Mouse (Mus musculus) limb, embryonic 12.5 days (tissue): Measurements from ENCODE around the gene Stat5b. TPM values are rescaled to one million over a fixed set of nuclear protein-coding genes. Genes with fewer than 3 reads are reported as not detected.
"Not testable (repeated sequence)": the region's sequence is repeated elsewhere in the genome, so short reads cannot be mapped to it uniquely, and the experiment has no call there.

Experiments
- ATAC-seq: fragments of 200-750 bp; cut with Nextera tagmentation; 2 replicates; pipeline ENCODE4 v1.8.0; 2017; ENCODE audit warnings: low read depth, moderate TSS enrichment; ENCODE audit not compliant: insufficient number of reproducible peaks, insufficient read depth, low FRiP score, low TSS enrichment
- H3K27ac ChIP-seq: fragments of 300-500 bp; sonication (generic); 2 replicates; pipeline ENCODE4 v1.5.1; 2016; ENCODE audit warnings: mild to moderate bottlenecking, moderate library complexity
- H3K27me3 ChIP-seq: fragments of 300-500 bp; sonication (generic); 2 replicates; pipeline ENCODE4 v1.6.1; 2016; ENCODE audit warnings: mild to moderate bottlenecking, moderate library complexity
- H3K36me3 ChIP-seq: fragments of 300-500 bp; sonication (generic); 2 replicates; pipeline ENCODE4 v1.6.1; 2016; ENCODE audit warnings: mild to moderate bottlenecking, moderate library complexity
- H3K4me1 ChIP-seq: fragments of 300-500 bp; sonication (generic); replicated peaks from 2 replicates; pipeline ENCODE4 v1.6.1; 2016
- H3K4me2 ChIP-seq: fragments of 300-500 bp; sonication (generic); 2 replicates; pipeline ENCODE4 v1.6.1; 2016; ENCODE audit warnings: mild to moderate bottlenecking, moderate library complexity
- H3K4me3 ChIP-seq: fragments of 300-500 bp; sonication (generic); replicated peaks from 2 replicates; pipeline ENCODE4 v1.5.1; 2016; ENCODE audit warnings: mild to moderate bottlenecking
- H3K9ac ChIP-seq: fragments of 300-500 bp; sonication (generic); replicated peaks from 2 replicates; pipeline ENCODE4 v1.6.1; 2016; ENCODE audit warnings: mild to moderate bottlenecking, moderate library complexity
- H3K9me3 ChIP-seq: fragments of 300-500 bp; sonication (generic); 2 replicates; pipeline ENCODE4 v1.6.1; 2016; ENCODE audit warnings: mild to moderate bottlenecking, moderate library complexity
- WGBS: fragments of 180-500 bp; shearing (Covaris S2); methylation state at CpG from one replicate; pipeline ENCODE4 v1.1.7; 2016; 5-methylcytosine and 5-hydroxymethylcytosine counted together
- polyA plus RNA-seq: library from polyadenylated mRNA; unstranded; fragments of >200 nt; fragmentation: Nextera tagmentation; extraction: Ambion mirVana; gene quantifications from 2 replicates; pipeline ENCODE4 v1.2.1, GENCODE M21; 2016

Gene Stat5b
- polyA plus RNA-seq, 1 experiment from 2014 or later = 20.4 TPM

DNA sequence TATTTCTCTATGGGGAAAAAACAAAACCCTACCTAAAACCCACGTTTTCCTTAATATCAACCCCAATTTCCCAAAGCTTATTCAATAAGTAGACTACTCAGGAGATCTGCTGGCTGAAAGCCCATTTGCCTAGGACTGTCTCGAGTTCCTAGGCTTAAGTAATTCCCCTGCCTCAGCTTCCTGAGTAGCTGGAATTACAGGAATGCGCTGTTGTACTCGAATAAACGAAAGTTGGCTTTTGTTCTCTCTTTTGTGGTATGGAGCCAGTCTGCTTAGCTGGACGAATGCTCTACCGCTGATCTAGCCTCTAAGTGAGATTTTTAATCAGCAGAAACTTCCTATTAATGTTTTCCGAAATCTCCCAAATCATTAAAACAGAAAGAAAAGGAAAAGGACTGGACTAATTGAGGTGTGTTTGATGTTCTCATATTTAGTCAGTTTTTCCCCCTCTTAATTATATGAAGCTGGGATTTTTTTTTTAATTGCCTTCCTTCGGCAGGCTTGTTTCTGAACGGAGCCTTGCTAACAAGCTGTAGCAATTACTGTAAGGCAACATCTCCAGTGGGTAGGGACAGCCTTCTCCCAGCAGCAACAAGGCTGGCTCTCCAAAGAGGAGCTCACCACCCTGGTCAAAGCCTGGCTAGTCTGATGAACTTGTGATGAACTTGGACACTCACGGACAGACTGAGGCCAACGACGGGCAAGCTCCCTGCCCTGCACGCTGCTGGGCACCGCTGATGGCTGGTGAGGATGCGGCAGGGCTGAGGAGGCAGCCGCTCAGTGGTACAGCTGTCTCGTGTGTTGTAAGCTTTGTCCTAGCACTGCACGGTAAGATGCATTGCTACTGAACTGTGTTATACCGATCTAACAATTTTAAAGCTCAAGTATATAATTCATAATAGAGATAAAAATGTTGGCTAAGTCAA lies 43.9 kb downstream of the Stat5b start:
- H3K9me3 ChIP-seq = peaks cover 3% of the 10 kb centered on the region; the same call in 1 of the 2 replicates
- H3K27me3 ChIP-seq = no peaks in the 10 kb centered on the region
- no peak overlapping the region for H3K27ac ChIP-seq
- H3K4me3 ChIP-seq = no peak overlapping the region
- ATAC-seq = no peak
- peaks cover 33% of the 10 kb centered on the region for H3K36me3 ChIP-seq
- no peak overlapping the region for H3K4me2 ChIP-seq
- H3K4me1 ChIP-seq = peaks cover 11% of the 10 kb centered on the region
- WGBS = 67% methylated on average over 20 of the region's 20 CpGs
- no peak overlapping the region for H3K9ac ChIP-seq

- WGBS = 69% methylated on average over 7 of the region's 7 CpGs
- H3K36me3 ChIP-seq = peaks cover 43% of the 10 kb centered on the region
- ATAC-seq = no peak
Measured at GRCm38 (mm10) chr11:100805535-100805934, 45.0 kb downstream of the Stat5b start.

GRCm38 (mm10) chr11:100804409-100804808 lies 46.1 kb downstream of the Stat5b start:
- WGBS = 93% methylated on average over 10 of the region's 10 CpGs
- H3K27me3 ChIP-seq = no peaks in the 10 kb centered on the region
- no peak for ATAC-seq
- no peak overlapping the region for H3K4me3 ChIP-seq
- peaks cover 51% of the 10 kb centered on the region for H3K36me3 ChIP-seq
- no peak overlapping the region for H3K9ac ChIP-seq
- no peak overlapping the region for H3K27ac ChIP-seq
- peaks cover 4% of the 10 kb centered on the region; the same call in 1 of the 2 replicates for H3K4me1 ChIP-seq
- no peaks in the 10 kb centered on the region for H3K9me3 ChIP-seq
- no peak overlapping the region for H3K4me2 ChIP-seq

More at GRCm38 (mm10) chr11:100805535-100805934, 45.0 kb downstream of the Stat5b start:
- Histone ChIP-seq H3K9me3 (no peaks in the 10 kb centered on the region), H3K4me1 (peaks cover 8% of the 10 kb centered on the region), H3K4me2 (no peak overlapping the region), H3K27me3 (no peaks in the 10 kb centered on the region), H3K4me3 (no peak overlapping the region), H3K27ac (no peak overlapping the region), H3K9ac (no peak overlapping the region)

GRCm38 (mm10) chr11:100799426-100799825 lies 51.1 kb downstream of the Stat5b start:
- Histone ChIP-seq H3K27ac (no peak overlapping the region), H3K4me3 (no peak overlapping the region), H3K9me3 (no peaks in the 10 kb centered on the region), H3K4me1 (no peaks in the 10 kb centered on the region), H3K27me3 (no peaks in the 10 kb centered on the region), H3K4me2 (no peak overlapping the region), H3K36me3 (peaks cover 59% of the 10 kb centered on the region), H3K9ac (no peak overlapping the region)
- 72% methylated on average over 5 of the region's 5 CpGs for WGBS
- ATAC-seq = no peak

DNA sequence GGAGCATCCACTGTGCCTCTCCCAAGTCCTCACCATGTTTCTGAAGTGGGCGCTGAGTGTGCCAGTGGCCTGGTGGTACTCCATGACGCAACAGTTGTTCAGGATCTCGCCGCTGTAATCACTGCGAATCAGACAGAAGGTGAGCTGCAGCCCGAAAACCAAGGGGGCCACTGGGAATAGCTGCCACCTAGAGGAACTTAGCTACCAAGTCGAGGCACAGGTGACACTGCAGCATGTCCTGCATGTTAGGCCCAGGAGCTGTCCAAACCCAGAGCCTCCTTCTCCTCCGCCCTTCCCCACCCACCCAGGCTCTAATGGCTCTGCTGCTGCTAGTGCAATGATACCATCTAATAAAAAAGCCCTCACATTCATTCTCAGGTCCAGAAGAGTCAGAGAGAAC lies 53.9 kb downstream of the Stat5b start:
- WGBS = 54% methylated on average over 8 of the region's 8 CpGs
- no peak overlapping the region for H3K4me2 ChIP-seq
- H3K4me3 ChIP-seq = no peak overlapping the region
- H3K9me3 ChIP-seq = no peaks in the 10 kb centered on the region
- no peak overlapping the region for H3K27ac ChIP-seq
- H3K4me1 ChIP-seq = no peaks in the 10 kb centered on the region
- no peak for ATAC-seq
- no peaks in the 10 kb centered on the region for H3K27me3 ChIP-seq
- peaks cover 51% of the 10 kb centered on the region for H3K36me3 ChIP-seq
- H3K9ac ChIP-seq = no peak overlapping the region

DNA sequence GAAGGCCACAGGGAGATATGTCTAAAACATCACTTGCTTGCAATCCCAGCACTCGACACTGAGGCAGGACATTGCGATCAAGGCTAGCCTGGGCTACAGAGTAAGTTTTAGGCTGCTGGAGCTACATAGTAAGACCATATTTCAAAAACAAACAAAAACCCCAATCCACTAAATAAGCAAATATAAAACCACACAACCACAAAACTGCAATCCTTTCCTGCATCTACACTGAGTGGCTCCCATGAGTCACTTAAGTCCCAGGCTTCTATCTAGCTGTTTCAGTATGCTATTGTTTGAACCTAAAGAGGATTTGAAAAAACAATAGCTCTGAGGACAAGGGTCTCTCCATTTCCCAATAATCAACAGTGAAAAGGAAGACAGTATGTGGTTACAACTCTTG lies 55.1 kb downstream of the Stat5b start:
- H3K9me3 ChIP-seq = no peaks in the 10 kb centered on the region
- H3K27me3 ChIP-seq = no peaks in the 10 kb centered on the region
- peaks cover 50% of the 10 kb centered on the region for H3K36me3 ChIP-seq
- no peak overlapping the region for H3K4me2 ChIP-seq
- WGBS = 92% methylated on average over 2 of the region's 2 CpGs
- ATAC-seq = no peak
- no peak overlapping the region for H3K9ac ChIP-seq
- H3K4me3 ChIP-seq = no peak overlapping the region
- H3K4me1 ChIP-seq = no peaks in the 10 kb centered on the region
- H3K27ac ChIP-seq = no peak overlapping the region

DNA sequence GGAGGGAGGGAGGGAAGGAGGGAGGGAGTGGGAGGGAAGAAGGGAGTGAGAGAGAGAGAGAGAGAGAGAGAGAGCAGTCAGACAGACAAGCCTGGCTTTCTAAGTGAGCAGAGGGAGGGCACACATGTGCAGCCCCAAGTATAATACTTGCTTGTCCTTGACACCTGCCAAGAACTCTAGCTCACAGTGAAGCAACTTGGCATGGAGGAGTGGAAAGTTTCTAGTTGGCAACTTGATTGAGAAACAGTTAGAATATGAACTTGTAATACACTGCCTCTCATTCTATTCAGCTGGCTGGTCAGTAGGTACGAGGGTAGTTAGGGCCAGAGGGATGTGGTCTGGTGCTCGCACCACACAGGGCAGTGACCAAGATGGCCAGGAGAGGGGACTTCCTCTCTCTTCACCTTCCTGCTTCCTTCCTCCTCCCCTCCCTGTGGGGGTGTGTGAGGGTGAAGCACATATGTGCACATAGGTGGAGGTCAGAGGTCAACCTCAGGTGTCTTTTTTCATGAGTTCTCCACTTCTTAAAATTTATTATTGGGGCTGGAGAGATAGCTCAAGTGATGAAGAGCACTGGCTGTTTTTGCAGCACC lies 59.0 kb downstream of the Stat5b start:
- Histone ChIP-seq H3K9ac (no peak overlapping the region), H3K4me3 (no peak overlapping the region), H3K27ac (no peak overlapping the region), H3K27me3 (no peaks in the 10 kb centered on the region), H3K4me1 (peaks cover 16% of the 10 kb centered on the region), H3K36me3 (peaks cover 59% of the 10 kb centered on the region), H3K9me3 (no peaks in the 10 kb centered on the region), H3K4me2 (no peak overlapping the region)
- 92% methylated on average over 2 of the region's 2 CpGs for WGBS
- ATAC-seq = no peak

- not testable (repeated sequence) for H3K4me2 ChIP-seq, H3K27me3 ChIP-seq, H3K27ac ChIP-seq, H3K9ac ChIP-seq, ATAC-seq, H3K9me3 ChIP-seq, H3K4me3 ChIP-seq
- Histone ChIP-seq H3K4me1 (peaks cover 21% of the 10 kb centered on the region), H3K36me3 (peaks cover 56% of the 10 kb centered on the region)
- 87% methylated on average over 9 of the region's 9 CpGs for WGBS
Measured at GRCm38 (mm10) chr11:100790644-100791043, 59.9 kb downstream of the Stat5b start.

DNA sequence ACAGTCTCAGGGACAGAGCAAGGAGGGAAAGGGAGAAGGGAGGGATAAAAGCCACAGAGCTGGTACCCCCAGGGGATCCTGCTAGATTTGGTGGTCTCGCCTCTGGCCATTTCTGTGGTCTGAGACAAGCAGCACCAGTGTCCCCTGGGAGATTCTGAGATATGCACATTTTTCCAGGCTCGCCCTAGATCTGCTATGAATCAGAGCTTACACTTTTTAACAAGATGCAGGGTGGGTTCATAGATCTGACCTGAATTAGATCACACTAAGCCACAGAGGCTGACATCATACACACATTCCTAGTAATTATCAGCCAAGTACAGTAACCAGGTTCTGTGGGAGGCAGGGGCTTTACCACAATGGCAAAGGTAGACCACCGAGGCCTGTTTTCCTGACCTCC lies 60.8 kb downstream of the Stat5b start:
- Histone ChIP-seq H3K9me3 (no peaks in the 10 kb centered on the region), H3K36me3 (peaks cover 65% of the 10 kb centered on the region), H3K9ac (no peak overlapping the region), H3K27ac (no peak overlapping the region), H3K4me2 (no peak overlapping the region), H3K27me3 (no peaks in the 10 kb centered on the region), H3K4me3 (no peak overlapping the region), H3K4me1 (peaks cover 21% of the 10 kb centered on the region)
- 74% methylated on average over 3 of the region's 3 CpGs for WGBS
- no peak for ATAC-seq

DNA sequence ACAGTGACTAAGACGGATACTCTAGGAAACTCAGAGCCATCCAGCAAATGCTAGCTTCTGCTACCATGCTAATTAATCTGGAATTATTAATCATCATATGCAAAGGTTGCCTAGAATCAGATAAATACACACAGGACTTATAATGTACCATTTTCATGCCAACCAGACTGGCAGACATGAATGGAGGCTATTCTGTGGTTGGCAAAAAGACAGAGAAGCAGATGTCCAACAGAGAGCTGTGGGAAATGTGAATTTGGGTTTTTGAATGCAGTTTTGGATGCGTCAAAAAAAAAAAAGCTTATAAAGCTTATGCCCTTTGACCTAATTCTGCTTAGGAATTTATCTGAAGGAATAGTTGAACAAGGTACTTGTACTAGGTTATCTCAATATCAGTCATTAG lies 64.8 kb downstream of the Stat5b start:
- Histone ChIP-seq H3K27me3 (no peaks in the 10 kb centered on the region), H3K4me1 (peaks cover 21% of the 10 kb centered on the region), H3K27ac (no peak overlapping the region), H3K4me3 (no peak overlapping the region), H3K4me2 (no peak overlapping the region), H3K9me3 (no peaks in the 10 kb centered on the region), H3K36me3 (peaks cover 66% of the 10 kb centered on the region), H3K9ac (no peak overlapping the region)
- 93% methylated on average over 2 of the region's 2 CpGs for WGBS
- ATAC-seq = no peak

DNA sequence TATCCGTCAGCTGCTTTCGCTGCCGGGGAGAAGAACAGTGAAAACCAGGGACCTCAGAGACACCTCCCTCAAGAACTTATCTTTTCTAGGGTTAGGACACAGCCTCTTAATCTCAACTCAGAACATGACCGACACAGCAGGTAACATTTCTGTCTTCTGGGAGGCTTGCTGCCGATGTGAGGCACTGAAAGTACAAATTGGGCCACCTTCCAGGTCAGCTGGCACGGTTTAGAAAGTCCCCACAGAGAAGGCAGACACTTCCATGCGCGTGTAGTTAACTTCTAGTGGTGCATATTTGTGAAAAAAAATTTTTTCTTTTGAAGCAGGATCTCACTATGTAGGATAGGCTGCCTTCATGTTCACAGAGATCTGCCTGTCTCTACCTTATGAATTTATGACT lies 66.2 kb downstream of the Stat5b start:
- H3K4me1 ChIP-seq = peaks cover 21% of the 10 kb centered on the region
- no peak overlapping the region for H3K4me3 ChIP-seq
- ATAC-seq = no peak
- no peaks in the 10 kb centered on the region for H3K27me3 ChIP-seq
- no peak overlapping the region for H3K9ac ChIP-seq
- no peaks in the 10 kb centered on the region for H3K9me3 ChIP-seq
- no peak overlapping the region for H3K4me2 ChIP-seq
- peaks cover 62% of the 10 kb centered on the region for H3K36me3 ChIP-seq
- WGBS = 88% methylated on average over 8 of the region's 8 CpGs
- no peak overlapping the region for H3K27ac ChIP-seq
